Mouse (Mus musculus) CH12.LX (cell line): ENCODE measurements at regions not wholly inside any gene's neighbourhood (a gene's known extent, or its start where the extent isn't known, plus 50 kb on each side); places are given as distances from the start of the nearest gene placed in this dataset.

Experiments
- DNase-seq: peaks from one replicate; pipeline ENCODE4 v3.0.0-alpha.2; 2013; ENCODE audit errors: extremely low read depth
- H3K27ac ChIP-seq: 2 replicates; pipeline ENCODE4 v1.5.1; 2012; ENCODE audit warnings: low read depth, mild to moderate bottlenecking, control low read depth, moderate library complexity; ENCODE audit not compliant: insufficient read depth
- H3K27me3 ChIP-seq: replicated peaks from 2 replicates; pipeline ENCODE3; 2012; ENCODE audit warnings: inconsistent platforms
- H3K36me3 ChIP-seq, 2 experiments: replicated peaks in 1 of 2; 2 replicates each; pipeline versions ENCODE3 to v1.6.1; 2012; ENCODE audit warnings: inconsistent platforms in 1 of 2, low read length in 1 of 2, mild to moderate bottlenecking in 1 of 2, mixed read lengths in 1 of 2, moderate library complexity in 1 of 2; ENCODE audit not compliant: control insufficient read depth in 1 of 2, insufficient read depth in 1 of 2
- H3K4me1 ChIP-seq, 2 experiments: 2 replicates each; pipeline ENCODE4 v1.6.1; 2012; ENCODE audit warnings: inconsistent platforms in 1 of 2, moderate library complexity in 1 of 2; ENCODE audit not compliant: insufficient read depth in 2 of 2, control insufficient read depth in 1 of 2
- H3K4me2 ChIP-seq: 2 replicates; pipeline ENCODE4 v1.6.1; 2012; ENCODE audit warnings: low read depth, mild to moderate bottlenecking, control low read depth; ENCODE audit not compliant: poor library complexity, insufficient read depth, severe bottlenecking
- H3K4me3 ChIP-seq, 3 experiments: fragments of 150-350 bp in 1 of 3; sonication (generic) in 1 of 3; replicated peaks in 1 of 3; 2 replicates each; pipeline versions ENCODE3 to v1.5.1; 2011 to 2012; ENCODE audit warnings: low read depth in 2 of 3, low read length in 2 of 3, mild to moderate bottlenecking in 2 of 3, moderate library complexity in 2 of 3, control low read depth in 1 of 3, improper control_type of control experiment in 1 of 3, inconsistent platforms in 1 of 3, mixed read lengths in 1 of 3; ENCODE audit not compliant: poor library complexity in 1 of 3
- H3K79me2 ChIP-seq: replicated peaks from 2 replicates; pipeline ENCODE4 v1.6.1; 2012; ENCODE audit warnings: mild to moderate bottlenecking, moderate library complexity; ENCODE audit not compliant: control insufficient read depth, poor library complexity, insufficient read depth, severe bottlenecking; ENCODE audit errors: extremely low read depth
- H3K9ac ChIP-seq: 2 replicates; pipeline ENCODE4 v1.6.1; 2012; ENCODE audit warnings: low read depth, mild to moderate bottlenecking, control low read depth, moderate library complexity; ENCODE audit not compliant: insufficient read depth
- H3K9me3 ChIP-seq: replicated peaks from 2 replicates; pipeline ENCODE3; 2012; ENCODE audit warnings: low read length, inconsistent platforms, mixed read lengths
- CHD1 ChIP-seq: IDR thresholded peaks from 2 replicates; pipeline ENCODE4 v1.6.1; 2012; ENCODE audit warnings: low read depth, low read length, improper control_type of control experiment, inconsistent platforms
- CHD2 ChIP-seq: IDR thresholded peaks from 2 replicates; pipeline ENCODE4 v1.6.1; 2011; ENCODE audit warnings: low read length, improper control_type of control experiment
- CTCF ChIP-seq, 2 experiments: IDR thresholded peaks in 1 of 2; conservative IDR thresholded peaks in 1 of 2; 2 replicates each; pipeline ENCODE4 v1.5.1; 2011 to 2012; ENCODE audit warnings: low read depth in 2 of 2, low read length in 2 of 2, improper control_type of control experiment in 1 of 2, inconsistent platforms in 1 of 2, mild to moderate bottlenecking in 1 of 2, moderate library complexity in 1 of 2
- ELF1 ChIP-seq: IDR thresholded peaks from 2 replicates; pipeline ENCODE4 v1.6.1; 2014; ENCODE audit warnings: low read depth, mild to moderate bottlenecking, inconsistent platforms, low read length, improper control_type of control experiment
- IRF4 ChIP-seq: IDR thresholded peaks from 2 replicates; pipeline ENCODE4 v1.6.1; 2014; ENCODE audit warnings: low read depth, mild to moderate bottlenecking, inconsistent platforms, low read length, improper control_type of control experiment
- JUN ChIP-seq: IDR thresholded peaks from 2 replicates; pipeline ENCODE4 v1.6.1; 2011; ENCODE audit warnings: low read depth, mild to moderate bottlenecking, low read length, improper control_type of control experiment, moderate library complexity; ENCODE audit not compliant: insufficient read depth
- JUND ChIP-seq: conservative IDR thresholded peaks from 2 replicates; pipeline ENCODE4 v1.6.1; 2011; ENCODE audit warnings: low read depth, low read length, improper control_type of control experiment
- KAT2A ChIP-seq: IDR thresholded peaks from 2 replicates; pipeline ENCODE4 v1.6.1; 2012; ENCODE audit warnings: low read length, improper control_type of control experiment, inconsistent platforms; ENCODE audit not compliant: insufficient replicate concordance
- MAFK ChIP-seq: IDR thresholded peaks from 2 replicates; pipeline ENCODE4 v1.6.1; 2011; ENCODE audit warnings: low read length, improper control_type of control experiment; ENCODE audit not compliant: insufficient replicate concordance
- MAX ChIP-seq: IDR thresholded peaks from 2 replicates; pipeline ENCODE4 v1.6.1; 2011; ENCODE audit warnings: low read length, improper control_type of control experiment
- MAZ ChIP-seq: IDR thresholded peaks from 2 replicates; pipeline ENCODE4 v1.6.1; 2012; ENCODE audit warnings: low read depth, mild to moderate bottlenecking, inconsistent platforms, low read length, improper control_type of control experiment, moderate library complexity
- MEF2A ChIP-seq: IDR thresholded peaks from 2 replicates; pipeline ENCODE4 v1.6.1; 2014; ENCODE audit warnings: low read depth, mild to moderate bottlenecking, inconsistent platforms, low read length, improper control_type of control experiment, borderline replicate concordance
- MXI1 ChIP-seq: IDR thresholded peaks from 2 replicates; pipeline ENCODE4 v1.6.1; 2011; ENCODE audit warnings: mild to moderate bottlenecking, low read depth, low read length, improper control_type of control experiment
- MYC ChIP-seq: IDR thresholded peaks from 2 replicates; pipeline ENCODE4 v1.6.1; 2011; ENCODE audit warnings: low read depth, mild to moderate bottlenecking, improper control_type of control experiment, low read length
- NELFE ChIP-seq: IDR thresholded peaks from 2 replicates; pipeline ENCODE4 v1.6.1; 2011; ENCODE audit warnings: low read depth, low read length, improper control_type of control experiment
- PAX5 ChIP-seq: IDR thresholded peaks from 2 replicates; pipeline ENCODE4 v1.6.1; 2012; ENCODE audit warnings: low read length, inconsistent platforms, mixed read lengths
- POLR2A ChIP-seq: IDR thresholded peaks from 2 replicates; pipeline ENCODE4 v1.6.1; 2011; ENCODE audit warnings: low read depth, mild to moderate bottlenecking, improper control_type of control experiment, low read length
- RAD21 ChIP-seq: IDR thresholded peaks from 2 replicates; pipeline ENCODE4 v1.6.1; 2011; ENCODE audit warnings: low read depth, mild to moderate bottlenecking, low read length, improper control_type of control experiment, moderate library complexity
- RCOR1 ChIP-seq: conservative IDR thresholded peaks from 2 replicates; pipeline ENCODE4 v1.6.1; 2012; ENCODE audit warnings: low read depth, mild to moderate bottlenecking, inconsistent platforms, low read length, improper control_type of control experiment
- SIN3A ChIP-seq: IDR thresholded peaks from 2 replicates; pipeline ENCODE4 v1.6.1; 2012; ENCODE audit warnings: low read length, improper control_type of control experiment, inconsistent platforms
- SMC3 ChIP-seq: IDR thresholded peaks from 2 replicates; pipeline ENCODE4 v1.6.1; 2011; ENCODE audit warnings: low read depth, low read length, improper control_type of control experiment
- TBP ChIP-seq: conservative IDR thresholded peaks from 2 replicates; pipeline ENCODE4 v1.6.1; 2011; ENCODE audit warnings: low read depth, low read length, improper control_type of control experiment
- USF1 ChIP-seq: IDR thresholded peaks from 2 replicates; pipeline ENCODE4 v1.6.1; 2014; ENCODE audit warnings: low read depth, mild to moderate bottlenecking, inconsistent platforms, low read length, improper control_type of control experiment
- ZC3H11A ChIP-seq: IDR thresholded peaks from 2 replicates; pipeline ENCODE4 v1.6.1; 2012; ENCODE audit warnings: low read depth, mild to moderate bottlenecking, inconsistent platforms, low read length, improper control_type of control experiment
- ZKSCAN1 ChIP-seq: IDR thresholded peaks from 2 replicates; pipeline ENCODE4 v1.6.1; 2012; ENCODE audit warnings: low read depth, inconsistent platforms, low read length, improper control_type of control experiment, borderline replicate concordance
- ZMIZ1 ChIP-seq: IDR thresholded peaks from 2 replicates; pipeline ENCODE4 v1.6.1; 2012; ENCODE audit warnings: low read depth, mild to moderate bottlenecking, inconsistent platforms, low read length, improper control_type of control experiment
- ZNF384 ChIP-seq: IDR thresholded peaks from 2 replicates; pipeline ENCODE4 v1.6.1; 2012; ENCODE audit warnings: low read depth, low read length, improper control_type of control experiment, inconsistent platforms
- dilution Hi-C: fragments of 300-500 bp; cut with MboI; formaldehyde crosslinking; loops from 2 replicates; pipeline ENCODE4 v1.14.3; 2020; ENCODE audit warnings: low sequenced_read_pairs; ENCODE audit not compliant: extremely low pct_unique_long_range_greater_than_20kb, extremely low pct_ligation_motif_present
- in situ Hi-C: fragments of 300-500 bp; cut with MboI; formaldehyde crosslinking; loops from 3 replicates; pipeline ENCODE4 v1.14.3; 2019; ENCODE audit warnings: low sequenced_read_pairs, low pct_ligation_motif_present, low pct_unique_long_range_greater_than_20kb, mixed read lengths

GRCm38 (mm10) chr9:6430859-6431258 is 161.2 kb upstream of the Ddi1 start:
- Histone ChIP-seq H3K79me2 (no peaks in the 10 kb centered on the region), H3K36me3 (no peaks in the 10 kb centered on the region), H3K4me3 (no peak overlapping the region), H3K27me3 (no peaks in the 10 kb centered on the region), H3K9ac (no peak overlapping the region), H3K4me1 (peaks cover 0 to 4% of the 10 kb centered on the region in 2 experiments; a peak in 2 of 4 replicates), H3K4me2 (no peak overlapping the region), H3K9me3 (no peaks in the 10 kb centered on the region), H3K27ac (no peak overlapping the region)
- in situ Hi-C loops, result no loop called here
- no peak for TF ChIP-seq MAZ
- no peak for TF ChIP-seq MEF2A
- no peak for TF ChIP-seq PAX5
- TF ChIP-seq ELF1, result no peak
- TF ChIP-seq KAT2A, result no peak
- no peak for TF ChIP-seq JUN
- TF ChIP-seq CHD1, result no peak
- TF ChIP-seq ZMIZ1, result no peak
- no peak for TF ChIP-seq MAX
- TF ChIP-seq RCOR1, result no peak
- TF ChIP-seq MXI1, result no peak
- no peak for TF ChIP-seq ZNF384
- no peak for TF ChIP-seq SMC3
- TF ChIP-seq USF1, result no peak
- TF ChIP-seq MAFK, result no peak
- no peak for TF ChIP-seq NELFE
- no peak for TF ChIP-seq ZKSCAN1
- TF ChIP-seq RAD21, result no peak
- no peak for TF ChIP-seq SIN3A
- DNase-seq, result no peak
- dilution Hi-C loops, result no loop called here

GRCm38 (mm10) chr9:6430437-6430836 is 160.8 kb upstream of the Ddi1 start:
- in situ Hi-C loops (no loop called here), dilution Hi-C loops (no loop called here)
- TF ChIP-seq RAD21, result no peak
- no peak for TF ChIP-seq RCOR1
- no peak for TF ChIP-seq CTCF (conservative IDR thresholded peaks at IDR 0.05 in 1 of 2, IDR thresholded peaks at IDR 0.05 in 1 of 2; ENCODE audit: low read depth in 2 of 2, low read length in 2 of 2)
- TF ChIP-seq MEF2A, result no peak
- no peak for TF ChIP-seq CHD2
- TF ChIP-seq JUND, result no peak
- no peak for TF ChIP-seq SIN3A
- TF ChIP-seq KAT2A, result no peak
- no peak for TF ChIP-seq IRF4
- no peak for TF ChIP-seq ZC3H11A
- no peak for TF ChIP-seq TBP
- TF ChIP-seq POLR2A, result no peak
- TF ChIP-seq USF1, result no peak
- no peak for TF ChIP-seq MYC
- Histone ChIP-seq H3K4me3 (no peak overlapping the region), H3K36me3 (no peaks in the 10 kb centered on the region), H3K9ac (no peak overlapping the region), H3K27me3 (no peaks in the 10 kb centered on the region), H3K4me2 (no peak overlapping the region), H3K4me1 (peaks cover 0 to 4% of the 10 kb centered on the region in 2 experiments; a peak in 2 of 4 replicates), H3K79me2 (no peaks in the 10 kb centered on the region), H3K9me3 (no peaks in the 10 kb centered on the region), H3K27ac (no peak overlapping the region)
- DNase-seq, result no peak
